Mouse (Mus musculus) neural tube, embryonic 14.5 days (tissue): ENCODE results near the gene Alyref. TPM values are rescaled to one million over a fixed set of nuclear protein-coding genes. Genes with fewer than 3 reads are reported as not detected.
"Not testable (repeated sequence)": the region's sequence is repeated elsewhere in the genome, so short reads cannot be mapped to it uniquely, and the experiment has no call there.

Experiments
- ATAC-seq: fragments of 200-750 bp; cut with Nextera tagmentation; 2 replicates; pipeline ENCODE4 v1.8.0; 2017; ENCODE audit warnings: low read depth, mild to moderate bottlenecking, moderate TSS enrichment, moderate library complexity
- H3K27ac ChIP-seq: fragments of 300-500 bp; sonication (generic); 2 replicates; pipeline ENCODE4 v1.5.1; 2014; ENCODE audit warnings: low read depth, mild to moderate bottlenecking, control low read depth, low read length, moderate library complexity, mixed read lengths
- H3K27me3 ChIP-seq: fragments of 300-500 bp; sonication (generic); 2 replicates; pipeline ENCODE4 v1.6.1; 2014; ENCODE audit warnings: low read length; ENCODE audit not compliant: control insufficient read depth, insufficient read depth
- H3K36me3 ChIP-seq: fragments of 300-500 bp; sonication (generic); 2 replicates; pipeline ENCODE4 v1.6.1; 2014; ENCODE audit warnings: low read length, mixed read lengths; ENCODE audit not compliant: control insufficient read depth, insufficient read depth
- H3K4me1 ChIP-seq: fragments of 300-500 bp; sonication (generic); 2 replicates; pipeline ENCODE4 v1.6.1; 2014; ENCODE audit warnings: low read length; ENCODE audit not compliant: control insufficient read depth, insufficient read depth
- H3K4me2 ChIP-seq: fragments of 300-500 bp; sonication (generic); 2 replicates; pipeline ENCODE4 v1.6.1; 2014; ENCODE audit warnings: mild to moderate bottlenecking, low read depth, low read length, control low read depth
- H3K4me3 ChIP-seq: fragments of 300-500 bp; sonication (generic); 2 replicates; pipeline ENCODE4 v1.5.1; 2014; ENCODE audit warnings: low read depth, low read length, control low read depth, mixed read lengths
- H3K9ac ChIP-seq: fragments of 300-500 bp; sonication (generic); replicated peaks from 2 replicates; pipeline ENCODE4 v1.6.1; 2014; ENCODE audit warnings: low read depth, mild to moderate bottlenecking, control low read depth, low read length, mixed read lengths
- H3K9me3 ChIP-seq: fragments of 300-500 bp; sonication (generic); 2 replicates; pipeline ENCODE4 v1.6.1; 2016; ENCODE audit warnings: low read length; ENCODE audit not compliant: control insufficient read depth
- WGBS: fragments of 180-500 bp; shearing (Covaris S2); extraction: QIAGEN DNeasy Blood & Tissue Kit; methylation state at CpG from one replicate; pipeline ENCODE4 v1.1.7; 2014; 5-methylcytosine and 5-hydroxymethylcytosine counted together
- polyA plus RNA-seq: library from polyadenylated mRNA; unstranded; fragments of >200 nt; fragmentation: Nextera tagmentation; extraction: Ambion mirVana; gene quantifications from 2 replicates; pipeline ENCODE4 v1.2.1, GENCODE M21; 2014

The Alyref gene
- polyA plus RNA-seq, 1 experiment from 2014 or later = 191 TPM

- H3K36me3 ChIP-seq = peaks cover 45% of the 10 kb centered on the region
- H3K27ac ChIP-seq = peak overlapping the region; percentile 87
- H3K4me2 ChIP-seq = peak overlapping the region; percentile 97
- ATAC-seq = peak; percentile 57
- H3K4me3 ChIP-seq = peak overlapping the region; percentile 95
- no peaks in the 10 kb centered on the region for H3K27me3 ChIP-seq
- H3K9ac ChIP-seq = peak overlapping the region; percentile 99
- WGBS = 6% methylated on average over 69 of the region's 99 CpGs
- H3K9me3 ChIP-seq = no peaks in the 10 kb centered on the region
- peaks cover 13% of the 10 kb centered on the region for H3K4me1 ChIP-seq
These were observed 627 bp downstream of the Alyref start for GRCm38 (mm10) chr11:120597240-120598235.

DNA sequence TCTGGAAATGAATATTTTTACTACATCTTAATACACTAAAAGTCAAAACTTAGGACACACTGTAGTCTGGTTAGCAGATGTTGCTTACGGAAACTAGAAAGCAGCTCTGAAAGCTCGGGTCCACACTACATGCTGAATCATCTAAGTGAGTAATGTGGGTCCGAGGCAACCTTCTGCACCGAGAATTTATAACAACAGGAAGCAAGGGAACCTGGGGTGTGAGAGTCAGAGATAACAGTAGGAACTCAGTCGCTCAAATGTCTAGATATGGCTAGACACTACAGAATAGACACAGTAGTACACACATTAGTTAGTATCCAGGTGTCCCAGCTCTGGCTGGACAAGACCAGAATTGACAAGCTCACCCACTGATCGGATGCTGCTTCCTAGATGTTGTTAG, 9.6 kb downstream of the Alyref start:
- H3K9ac ChIP-seq = no peak overlapping the region
- no peak overlapping the region for H3K27ac ChIP-seq

DNA sequence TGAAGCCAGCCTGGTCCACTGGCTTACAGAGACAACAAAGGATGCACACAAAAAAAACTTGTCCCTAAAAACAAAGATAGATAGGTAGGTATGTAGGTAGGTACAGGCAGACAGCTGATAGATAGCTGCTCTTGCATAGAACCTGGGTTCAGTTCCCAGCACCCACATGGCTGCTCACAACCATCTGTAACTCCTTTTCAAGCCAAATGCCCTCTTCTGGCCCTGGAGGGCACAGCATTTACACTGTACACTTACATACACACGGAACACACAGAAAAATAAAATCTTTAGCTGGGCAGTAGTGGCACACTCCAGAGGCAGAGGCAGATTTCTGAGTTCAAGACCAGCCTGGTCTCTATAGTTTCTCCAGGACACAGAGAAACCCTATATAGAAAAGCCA, 14.2 kb downstream of the Alyref start:
- H3K4me3 ChIP-seq = no peak overlapping the region
- peaks cover 40% of the 10 kb centered on the region for H3K36me3 ChIP-seq

More for the DNA sequence above, 9.6 kb downstream of the Alyref start:
- H3K36me3 ChIP-seq = peaks cover 60% of the 10 kb centered on the region
- no peaks in the 10 kb centered on the region for H3K4me1 ChIP-seq
- no peaks in the 10 kb centered on the region for H3K27me3 ChIP-seq
- no peak overlapping the region for H3K4me2 ChIP-seq
- no peak overlapping the region for H3K4me3 ChIP-seq
- ATAC-seq = no peak
- H3K9me3 ChIP-seq = no peaks in the 10 kb centered on the region
- 95% methylated on average over 6 of the region's 6 CpGs for WGBS

GRCm38 (mm10) chr11:120582982-120583293, 15.2 kb downstream of the Alyref start:
- peaks cover 43% of the 10 kb centered on the region for H3K36me3 ChIP-seq
- 94% methylated on average over 2 of the region's 2 CpGs for WGBS
- not testable (repeated sequence) for ATAC-seq

More for the DNA sequence above, 14.2 kb downstream of the Alyref start:
- Histone ChIP-seq H3K9me3 (no peaks in the 10 kb centered on the region), H3K9ac (no peak overlapping the region), H3K27ac (no peak overlapping the region), H3K27me3 (no peaks in the 10 kb centered on the region), H3K4me1 (peaks cover 20% of the 10 kb centered on the region), H3K4me2 (no peak overlapping the region)
- 95% methylated on average over 1 of the region's 1 CpGs for WGBS
- ATAC-seq = no peak

GRCm38 (mm10) chr11:120582268-120582981, 15.7 kb downstream of the Alyref start:
- Histone ChIP-seq H3K27ac (peak overlapping the region; percentile 94), H3K4me3 (peak overlapping the region; percentile 89), H3K27me3 (no peaks in the 10 kb centered on the region), H3K4me2 (peak overlapping the region; percentile 99), H3K9me3 (no peaks in the 10 kb centered on the region), H3K36me3 (peaks cover 43% of the 10 kb centered on the region), H3K9ac (peak overlapping the region; percentile 99), H3K4me1 (peaks cover 20% of the 10 kb centered on the region)
- WGBS = 69% methylated on average over 8 of the region's 8 CpGs
- 0 out of 2 replicates have a peak, but pooled peaks have one; percentile 7 for ATAC-seq

More at GRCm38 (mm10) chr11:120582982-120583293, 15.2 kb downstream of the Alyref start:
- H3K9me3 ChIP-seq, H3K9ac ChIP-seq, H3K4me2 ChIP-seq, H3K27ac ChIP-seq, H3K4me3 ChIP-seq, H3K27me3 ChIP-seq: not testable (repeated sequence)
- H3K4me1 ChIP-seq = peaks cover 20% of the 10 kb centered on the region

GRCm38 (mm10) chr11:120581490-120582267, 16.5 kb downstream of the Alyref start, which contains the start of gene Arhgdia:
Arhgdia (minus strand) TSS chr11:120581624.
- 4% methylated on average over 65 of the region's 75 CpGs for WGBS
- Histone ChIP-seq H3K36me3 (peaks cover 42% of the 10 kb centered on the region), H3K27ac (peak within 1 kb of the TSS; percentile 94), H3K4me2 (peak within 1 kb of the TSS; percentile 99), H3K27me3 (no peaks in the 10 kb centered on the region), H3K9me3 (no peaks in the 10 kb centered on the region), H3K9ac (peak within 1 kb of the TSS; percentile 99), H3K4me1 (peaks cover 20% of the 10 kb centered on the region), H3K4me3 (peak within 1 kb of the TSS; percentile 89)
- ATAC-seq = peak; percentile 62

DNA sequence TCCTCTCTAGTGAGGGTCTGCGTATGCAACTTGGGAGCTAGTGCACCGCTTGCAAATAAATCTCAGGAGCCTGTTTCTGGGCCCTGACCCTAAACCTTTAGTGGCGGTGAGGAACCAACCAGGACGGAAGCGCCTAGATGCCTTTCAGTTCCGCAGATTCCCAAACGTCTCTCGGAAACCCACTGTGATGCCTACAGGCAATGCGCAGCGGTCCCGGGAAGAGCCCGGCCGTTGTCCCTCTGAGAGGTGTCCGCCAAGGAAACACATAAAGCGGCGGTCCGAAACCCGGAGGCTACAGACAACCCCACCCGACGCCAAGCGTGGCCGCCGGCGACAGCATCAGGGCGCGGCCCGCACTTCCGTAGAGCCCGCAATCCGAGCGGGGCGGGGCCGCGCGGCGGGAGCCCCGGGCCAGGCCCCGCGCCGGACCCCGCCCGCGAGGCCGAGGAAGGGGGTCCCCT, 17.3 kb downstream of the Alyref start:
- H3K4me1 ChIP-seq = peaks cover 20% of the 10 kb centered on the region
- no peaks in the 10 kb centered on the region for H3K9me3 ChIP-seq
- peak overlapping the region; percentile 99 for H3K9ac ChIP-seq
- peak overlapping the region; percentile 89 for H3K4me3 ChIP-seq
- peak overlapping the region; percentile 94 for H3K27ac ChIP-seq
- peak overlapping the region; percentile 99 for H3K4me2 ChIP-seq
- H3K27me3 ChIP-seq = no peaks in the 10 kb centered on the region
- ATAC-seq = 0 out of 2 replicates have a peak, but pooled peaks have one; percentile 28
- H3K36me3 ChIP-seq = peaks cover 35% of the 10 kb centered on the region
- WGBS = under 1% methylated on average over 44 of the region's 44 CpGs

DNA sequence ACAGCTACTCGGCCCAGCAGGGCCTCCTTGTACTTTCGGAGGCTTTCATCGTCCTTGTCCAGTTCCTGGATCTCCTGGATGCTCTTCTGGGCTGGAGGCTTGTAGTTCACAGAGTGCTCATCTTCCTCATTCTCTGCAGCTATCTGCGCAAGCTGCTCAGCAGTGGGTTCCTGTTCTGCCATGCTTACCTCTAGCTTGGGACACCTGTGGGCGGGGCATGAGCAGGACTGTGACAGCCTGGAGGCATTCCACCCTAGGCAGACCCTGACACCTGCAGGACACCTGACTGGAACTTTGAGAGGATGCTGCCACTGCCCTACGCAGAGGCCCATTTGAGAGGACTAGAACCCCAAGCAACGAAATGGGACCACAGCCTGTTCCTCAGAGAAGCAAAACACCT, 18.0 kb downstream of the Alyref start:
- peak overlapping the region; percentile 94 for H3K27ac ChIP-seq
- 64% methylated on average over 7 of the region's 7 CpGs for WGBS
- no peaks in the 10 kb centered on the region for H3K27me3 ChIP-seq
- peaks cover 28% of the 10 kb centered on the region for H3K36me3 ChIP-seq
- no peak for ATAC-seq
- H3K4me1 ChIP-seq = peaks cover 20% of the 10 kb centered on the region
- peak overlapping the region; percentile 99 for H3K4me2 ChIP-seq
- peak overlapping the region; percentile 89 for H3K4me3 ChIP-seq
- H3K9ac ChIP-seq = peak overlapping the region; percentile 99
- no peaks in the 10 kb centered on the region for H3K9me3 ChIP-seq
